Mouse (Mus musculus) embryonic fibroblast, embryonic 13.5 days (primary cell): ENCODE measurements at regions not wholly inside any gene's neighbourhood (a gene's known extent, or its start where the extent isn't known, plus 50 kb on each side); places are given as distances from the start of the nearest gene placed in this dataset.

ENCODE experiments used
- CTCF ChIP-seq: IDR thresholded peaks from 2 replicates; pipeline ENCODE4 v1.5.1; 2011; ENCODE audit warnings: mild to moderate bottlenecking, control low read depth, low read length, moderate library complexity, borderline replicate concordance; ENCODE audit not compliant: insufficient read depth
- POLR2A ChIP-seq: IDR thresholded peaks from 2 replicates; pipeline ENCODE4 v1.6.1; 2011; ENCODE audit warnings: low read depth, mild to moderate bottlenecking, control low read depth, low read length, moderate library complexity

DNA sequence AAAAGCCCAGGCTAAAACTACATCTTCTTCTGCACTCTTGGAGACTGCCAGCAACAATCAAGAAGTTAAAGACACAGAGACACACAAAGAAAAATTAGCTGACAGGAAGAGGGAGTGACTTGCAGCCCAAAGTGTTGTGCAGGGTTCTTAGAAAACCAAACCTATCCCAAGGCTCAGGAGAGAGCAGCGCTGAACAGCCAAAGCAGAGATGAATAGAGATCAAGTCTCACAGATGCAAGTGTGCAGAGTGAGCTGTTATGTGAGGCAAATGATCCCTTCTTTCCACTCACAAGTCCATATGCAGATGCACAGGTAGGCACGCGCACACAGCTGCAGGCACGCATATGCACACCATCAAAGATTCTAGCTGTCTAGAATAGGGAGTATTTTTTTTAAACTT lies 318.0 kb upstream of the Npvf start:
- TF ChIP-seq CTCF = no peak
- no peak for TF ChIP-seq POLR2A
